Mouse (Mus musculus): ENCODE data around the gene Sp2. TPM values are rescaled to one million over a fixed set of nuclear protein-coding genes. Genes with fewer than 3 reads are reported as not detected.

The Sp2 gene
- total and polyA plus RNA-seq, 3 experiments: 1.1 to 21.0 (median 2.8) TPM

GRCm38 (mm10) chr11:96938426-96938800 is 44.3 kb downstream of the Sp2 start:
- no peak overlapping the region for H3K27ac ChIP-seq (ENCODE audit: insufficient read depth, low read depth)
- peaks cover 16 to 54% of the 10 kb centered on the region in 2 experiments for H3K36me3 ChIP-seq (replicated peaks in 1 of 2; ENCODE audit: control insufficient read depth in 1 of 2, insufficient read depth in 1 of 2, low read length in 1 of 2)
- DNase-seq (ENCODE audit: extremely low read depth): no peak
- no peak overlapping the region for H3K4me2 ChIP-seq (ENCODE audit: insufficient read depth, low read depth, poor library complexity, severe bottlenecking)
- H3K4me3 ChIP-seq (replicated peaks in 1 of 3; ENCODE audit: low read depth in 2 of 3, low read length in 2 of 3, poor library complexity in 1 of 3): no peak overlapping the region
- no peak for TF ChIP-seq MEF2A (IDR thresholded peaks at IDR 0.05; ENCODE audit: borderline replicate concordance, low read depth, low read length)
- TF ChIP-seq KAT2A (IDR thresholded peaks at IDR 0.05; ENCODE audit: insufficient replicate concordance, low read length): no peak
- TF ChIP-seq JUND (conservative IDR thresholded peaks at IDR 0.05; ENCODE audit: low read depth, low read length): no peak
- no peak for TF ChIP-seq IRF4 (IDR thresholded peaks at IDR 0.05; ENCODE audit: low read depth, low read length)
- no peak for TF ChIP-seq UBTF (IDR thresholded peaks at IDR 0.05; ENCODE audit: low read depth, low read length)
- no peak for TF ChIP-seq CHD2 (IDR thresholded peaks at IDR 0.05; ENCODE audit: low read length)
- TF ChIP-seq MAFK (IDR thresholded peaks at IDR 0.05; ENCODE audit: insufficient replicate concordance, low read length): no peak
- no peak for TF ChIP-seq EP300 (IDR thresholded peaks at IDR 0.05; ENCODE audit: low read length)
- no peak for TF ChIP-seq NRF1 (IDR thresholded peaks at IDR 0.05; ENCODE audit: low read depth, low read length)
- TF ChIP-seq E2F4 (IDR thresholded peaks at IDR 0.05; ENCODE audit: insufficient replicate concordance, low read depth, low read length): no peak
- no peak for TF ChIP-seq ZMIZ1 (IDR thresholded peaks at IDR 0.05; ENCODE audit: low read depth, low read length)
- TF ChIP-seq TCF12 (IDR thresholded peaks at IDR 0.05; ENCODE audit: low read depth, low read length): no peak
- no peak for TF ChIP-seq USF2 (conservative IDR thresholded peaks at IDR 0.05; ENCODE audit: low read depth, low read length)
- no peak for TF ChIP-seq ZKSCAN1 (IDR thresholded peaks at IDR 0.05; ENCODE audit: borderline replicate concordance, low read depth, low read length)
- TF ChIP-seq JUN (IDR thresholded peaks at IDR 0.05; ENCODE audit: insufficient read depth, low read depth, low read length): no peak
- dilution Hi-C loops (cut with MboI; ENCODE audit: extremely low pct_ligation_motif_present, extremely low pct_unique_long_range_greater_than_20kb, low sequenced_read_pairs) (no loop called here), in situ Hi-C loops (cut with MboI; ENCODE audit: low pct_ligation_motif_present, low pct_unique_long_range_greater_than_20kb, low sequenced_read_pairs) (no loop called here)
- no peak overlapping the region for H3K9ac ChIP-seq (ENCODE audit: insufficient read depth, low read depth)
- no peaks in the 10 kb centered on the region for H3K9me3 ChIP-seq (replicated peaks; ENCODE audit: low read length)
- no peaks in the 10 kb centered on the region for H3K79me2 ChIP-seq (replicated peaks; ENCODE audit: control insufficient read depth, extremely low read depth, insufficient read depth, poor library complexity, severe bottlenecking)
- H3K4me1 ChIP-seq (ENCODE audit: control insufficient read depth in 1 of 2, insufficient read depth in 2 of 2): peaks cover 0 to 43% of the 10 kb centered on the region in 2 experiments; a peak in 3 of 4 replicates
- H3K27me3 ChIP-seq (replicated peaks): no peaks in the 10 kb centered on the region

- H3K36me3 ChIP-seq (replicated peaks in 1 of 2; ENCODE audit: control insufficient read depth in 1 of 2, insufficient read depth in 1 of 2, low read length in 1 of 2): peaks cover 16 to 54% of the 10 kb centered on the region in 2 experiments
- no peaks in the 10 kb centered on the region for H3K9me3 ChIP-seq (replicated peaks; ENCODE audit: low read length)
- H3K27me3 ChIP-seq (replicated peaks): no peaks in the 10 kb centered on the region
- TF ChIP-seq MYC (IDR thresholded peaks at IDR 0.05; ENCODE audit: low read depth, low read length) (no peak), POLR2AphosphoS2 (IDR thresholded peaks at IDR 0.05; ENCODE audit: low read depth, low read length) (no peak), ELF1 (IDR thresholded peaks at IDR 0.05; ENCODE audit: low read depth, low read length) (no peak), SMC3 (IDR thresholded peaks at IDR 0.05; ENCODE audit: low read depth, low read length) (peak; percentile 73), IRF4 (IDR thresholded peaks at IDR 0.05; ENCODE audit: low read depth, low read length) (no peak), RCOR1 (conservative IDR thresholded peaks at IDR 0.05; ENCODE audit: low read depth, low read length) (no peak), USF1 (IDR thresholded peaks at IDR 0.05; ENCODE audit: low read depth, low read length) (no peak), EP300 (IDR thresholded peaks at IDR 0.05; ENCODE audit: low read length) (no peak), CTCF (conservative IDR thresholded peaks at IDR 0.05 in 1 of 2, IDR thresholded peaks at IDR 0.05 in 1 of 2; ENCODE audit: low read depth in 2 of 2, low read length in 2 of 2) (peak; percentile 42 to 81; a peak in 3 of 4 replicates), CHD1 (IDR thresholded peaks at IDR 0.05; ENCODE audit: low read depth, low read length) (no peak), KAT2A (IDR thresholded peaks at IDR 0.05; ENCODE audit: insufficient replicate concordance, low read length) (no peak), NRF1 (IDR thresholded peaks at IDR 0.05; ENCODE audit: low read depth, low read length) (no peak), ZNF384 (IDR thresholded peaks at IDR 0.05; ENCODE audit: low read depth, low read length) (no peak), TCF12 (IDR thresholded peaks at IDR 0.05; ENCODE audit: low read depth, low read length) (no peak), MAX (IDR thresholded peaks at IDR 0.05; ENCODE audit: low read length) (no peak), E2F4 (IDR thresholded peaks at IDR 0.05; ENCODE audit: insufficient replicate concordance, low read depth, low read length) (no peak), RAD21 (IDR thresholded peaks at IDR 0.05; ENCODE audit: low read depth, low read length) (peak; percentile 56), BHLHE40 (IDR thresholded peaks at IDR 0.05; ENCODE audit: low read depth, low read length) (no peak), USF2 (conservative IDR thresholded peaks at IDR 0.05; ENCODE audit: low read depth, low read length) (no peak), SIN3A (IDR thresholded peaks at IDR 0.05; ENCODE audit: low read length) (no peak), ZKSCAN1 (IDR thresholded peaks at IDR 0.05; ENCODE audit: borderline replicate concordance, low read depth, low read length) (no peak)
- no peak overlapping the region for H3K9ac ChIP-seq (ENCODE audit: insufficient read depth, low read depth)
- no peak overlapping the region for H3K27ac ChIP-seq (ENCODE audit: insufficient read depth, low read depth)
- dilution Hi-C loops (cut with MboI; ENCODE audit: extremely low pct_ligation_motif_present, extremely low pct_unique_long_range_greater_than_20kb, low sequenced_read_pairs): no loop called here
- no peak overlapping the region for H3K4me3 ChIP-seq (replicated peaks in 1 of 3; ENCODE audit: low read depth in 2 of 3, low read length in 2 of 3, poor library complexity in 1 of 3)
- no peak for DNase-seq (ENCODE audit: extremely low read depth)
- H3K4me1 ChIP-seq (ENCODE audit: control insufficient read depth in 1 of 2, insufficient read depth in 2 of 2): peaks cover 0 to 37% of the 10 kb centered on the region in 2 experiments; a peak in 3 of 4 replicates
- in situ Hi-C loops (cut with MboI; ENCODE audit: low pct_ligation_motif_present, low pct_unique_long_range_greater_than_20kb, low sequenced_read_pairs): no loop called here
- no peak overlapping the region for H3K4me2 ChIP-seq (ENCODE audit: insufficient read depth, low read depth, poor library complexity, severe bottlenecking)
- H3K79me2 ChIP-seq (replicated peaks; ENCODE audit: control insufficient read depth, extremely low read depth, insufficient read depth, poor library complexity, severe bottlenecking): no peaks in the 10 kb centered on the region
These were observed 45.0 kb downstream of the Sp2 start for GRCm38 (mm10) chr11:96937549-96938425.

All from CH12.LX (cell line).